ENCODE assay signal across 8 mouse cellular contexts in the genomic region with DNA sequence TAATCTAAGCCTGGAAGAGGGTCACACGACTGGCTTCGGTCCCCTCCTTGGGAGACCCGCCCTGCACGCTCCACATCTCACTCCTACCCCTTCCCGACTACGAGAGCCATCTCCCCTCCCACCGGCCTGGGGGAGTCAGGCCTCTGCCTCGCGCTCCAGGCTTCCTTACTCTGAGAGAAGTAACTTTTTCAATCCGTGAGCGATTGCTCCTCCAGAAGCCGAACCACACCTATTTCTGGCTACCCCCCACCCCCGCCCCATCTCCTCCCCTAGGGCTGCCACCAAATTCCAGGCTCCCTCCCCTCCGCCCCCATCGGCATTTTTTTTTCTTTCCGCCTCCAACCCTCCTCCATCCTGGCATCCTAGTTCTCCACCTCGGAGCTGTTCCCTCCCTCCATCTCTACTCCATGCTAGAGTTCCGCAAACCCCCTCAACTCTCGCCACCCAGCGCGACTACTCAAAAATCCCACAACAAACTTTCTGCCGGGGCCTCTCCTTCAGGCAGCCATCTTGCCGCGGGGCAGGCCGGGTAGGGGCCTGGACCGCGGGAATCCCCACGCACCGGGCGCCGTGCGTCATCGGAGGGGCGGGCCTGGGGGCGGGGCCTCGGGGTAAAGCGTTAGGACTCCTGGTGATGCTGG. TPM values are rescaled to one million over a fixed set of nuclear protein-coding genes. Genes with fewer than 3 reads are reported as not detected.
DNase-seq lines count a peak whose midpoint lies in the region; ATAC-seq and TF ChIP-seq lines count a peak whose summit lies in the region.

A gene (minus strand): TSS at position 544 of the 641 bp plus-strand sequence.

- no peaks in the 10 kb centered on the region for H3K27me3 ChIP-seq in embryonic facial prominence, embryonic 15.5 days
- H3K27me3 ChIP-seq in liver, adult 2 months (ENCODE audit: control insufficient read depth, insufficient read depth, low read length) = no peaks in the 10 kb centered on the region

- peak; percentile 88 for DNase-seq in CD4-positive helper T cell, adult 2 months (ENCODE audit: low read depth, low spot score)
- peak; percentile 76 for DNase-seq in heart, adult 8-10 months (ENCODE audit: low spot score)
- peak; percentile 77 to 84 for DNase-seq in kidney, adult 8-10 months
- peak; percentile 42 for DNase-seq in liver, adult 2 months (ENCODE audit: extremely low read depth, low read depth, low spot score)
- DNase-seq in spleen, postnatal 36 days (ENCODE audit: low spot score in 2 of 2) = peak; percentile 73 to 80

- peak; percentile 64; the same call in 1 of the 2 replicates for TF ChIP-seq POLR2A in bone marrow macrophage, adult 2 months (IDR thresholded peaks at IDR 0.05; ENCODE audit: borderline replicate concordance, low read depth, low read length)
- 0 out of 2 replicates have a peak, but pooled peaks have one; percentile 34 for TF ChIP-seq POLR2A in liver, adult 2 months (IDR thresholded peaks at IDR 0.05; ENCODE audit: extremely low read depth, insufficient read depth, low read length)

- H3K9me3 ChIP-seq in embryonic facial prominence, embryonic 15.5 days (replicated peaks) = no peaks in the 10 kb centered on the region

- peak within 1 kb of the TSS; percentile 71 for H3K27ac ChIP-seq in bone marrow macrophage, adult 2 months (ENCODE audit: insufficient read depth, low read depth, low read length)
- H3K27ac ChIP-seq in embryonic facial prominence, embryonic 15.5 days (replicated peaks) = peak within 1 kb of the TSS; percentile 96
- peak within 1 kb of the TSS; percentile 47; the same call in 1 of the 2 replicates for H3K27ac ChIP-seq in liver, adult 2 months (replicated peaks; ENCODE audit: insufficient read depth, low read depth, low read length)

- WGBS in embryonic facial prominence, embryonic 15.5 days = under 1% methylated on average over 34 of the region's 37 CpGs
- under 1% methylated on average over 37 of the region's 37 CpGs for WGBS in liver, adult 2 months

- H3K4me1 ChIP-seq in bone marrow macrophage, adult 2 months (ENCODE audit: control insufficient read depth, insufficient read depth, low read length) = peaks cover 12% of the 10 kb centered on the region
- peaks cover 50% of the 10 kb centered on the region for H3K4me1 ChIP-seq in embryonic facial prominence, embryonic 15.5 days
- H3K4me1 ChIP-seq in liver, adult 2 months (ENCODE audit: control insufficient read depth, insufficient read depth, low read length) = peaks cover 4% of the 10 kb centered on the region

- H3K4me3 ChIP-seq in bone marrow macrophage, adult 2 months (ENCODE audit: insufficient read depth, low read length) = peak within 1 kb of the TSS; percentile 88
- peak within 1 kb of the TSS; percentile 69 for H3K4me3 ChIP-seq in embryonic facial prominence, embryonic 15.5 days (replicated peaks)
- H3K4me3 ChIP-seq in liver, adult 2 months (ENCODE audit: insufficient read depth, low read depth, low read length) = peak within 1 kb of the TSS; percentile 76

- peaks cover 21% of the 10 kb centered on the region for H3K36me3 ChIP-seq in embryonic facial prominence, embryonic 15.5 days
- peaks cover 5% of the 10 kb centered on the region; the same call in 1 of the 2 replicates for H3K36me3 ChIP-seq in liver, adult 2 months (ENCODE audit: control insufficient read depth, insufficient read depth, low read length)

- peak; percentile 94 for ATAC-seq in embryonic facial prominence, embryonic 15.5 days (ENCODE audit: insufficient number of reproducible peaks, low FRiP score, low TSS enrichment, low read depth)
- ATAC-seq in monocyte, adult 5-6 weeks (replicated peaks; ENCODE audit: insufficient number of reproducible peaks, low FRiP score, low TSS enrichment, poor library complexity, severe bottlenecking) = peak; percentile 86

- H3K9ac ChIP-seq in embryonic facial prominence, embryonic 15.5 days = peak within 1 kb of the TSS; percentile 63
- peak within 1 kb of the TSS; percentile 87 for H3K9ac ChIP-seq in liver, adult 2 months (ENCODE audit: low read depth, low read length)

- TF ChIP-seq CTCF in bone marrow macrophage, adult 2 months (IDR thresholded peaks at IDR 0.05; ENCODE audit: low read depth, low read length) = no peak
- TF ChIP-seq CTCF in liver, adult 2 months (IDR thresholded peaks at IDR 0.05; ENCODE audit: low read depth, low read length) = no peak

- peak within 1 kb of the TSS; percentile 82 for H3K4me2 ChIP-seq in embryonic facial prominence, embryonic 15.5 days (replicated peaks)

- peaks cover 18% of the 10 kb centered on the region for H3K79me2 ChIP-seq in liver, adult 2 months (ENCODE audit: control insufficient read depth, insufficient read depth, low read length)

RNA-seq across cellular contexts. Expression of the gene that starts here (rescaled TPM):
- 18.0 and 18.1 TPM in 2 replicates for polyA plus RNA-seq in bone marrow macrophage, adult 2 months (2012; ENCODE audit: insufficient read depth, insufficient read length, missing spikeins)
- polyA plus RNA-seq in embryonic facial prominence, embryonic 15.5 days (2015; fragmentation: Nextera tagmentation; extraction: Ambion mirVana) = 56.0 and 64.0 TPM in 2 replicates
- total RNA-seq in heart, adult 8-10 months (2022) = 10 to 100 TPM; 26.0 to 39.5 (median 35.6) TPM
- 2.5 and 3.7 TPM in 2 replicates for total RNA-seq in liver, adult 2 months (2014; rRNA removed)
- polyA plus RNA-seq in liver, adult 2 months (2012; rRNA removed) = 8.2 and 13.2 TPM in 2 replicates
- total RNA-seq in monocyte, adult 5-6 weeks (2017) = 14.6 to 18.0 TPM (median 18.0 TPM) in 3 replicates

Comparison
In these comparisons a context has a peak if more than half of its experiments do, and no peak if none do; other contexts are left out.
1. Peak in every context shown above with its lines: DNase-seq, ATAC-seq, H3K4me3 ChIP-seq and H3K27ac ChIP-seq.